Mouse (Mus musculus): ENCODE results near the gene BC048562.

Gene BC048562

DNA sequence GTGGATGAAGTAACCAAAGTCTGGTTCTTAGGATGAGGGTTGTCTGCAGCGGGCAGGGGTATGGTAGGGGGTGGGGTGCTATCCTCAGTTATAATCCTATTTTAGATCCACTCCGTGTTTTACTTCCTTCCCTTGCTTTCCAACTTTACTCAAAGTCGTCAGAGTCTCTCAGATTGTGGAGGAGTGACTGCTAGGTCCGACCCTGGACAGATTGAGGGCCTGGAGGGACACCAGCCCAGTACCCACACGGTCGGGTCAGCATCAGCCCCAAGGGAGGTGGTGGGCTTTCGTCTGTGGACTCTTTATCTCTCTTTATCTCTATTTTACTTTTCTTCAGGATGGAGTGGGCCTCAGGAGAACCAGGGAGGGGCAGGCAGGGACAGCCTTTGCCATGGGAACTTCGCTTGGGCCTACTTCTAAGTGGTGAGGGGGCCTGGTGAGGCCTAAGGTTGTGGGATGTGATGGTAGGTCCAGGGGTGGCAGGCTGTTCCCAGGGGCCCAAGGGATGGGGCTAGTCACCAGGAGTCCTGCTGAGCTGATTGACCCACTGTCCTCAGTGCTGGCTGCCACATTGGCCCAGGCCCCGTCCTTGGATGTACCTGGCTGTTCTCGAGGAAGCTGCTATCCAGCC is 43.6 kb downstream of the BC048562 start, which contains the start of gene Lamb2:
Gene Lamb2, plus strand, starts transcription at position 16 of the 631 bp plus-strand sequence.
- no peak for DNase-seq (ENCODE audit: low spot score)

GRCm38 (mm10) chr9:108480813-108481519 is 44.7 kb downstream of the BC048562 start:
- no peak for DNase-seq (ENCODE audit: low spot score)

GRCm38 (mm10) chr9:108481520-108482210 is 45.4 kb downstream of the BC048562 start:
- DNase-seq (ENCODE audit: low spot score): no peak

DNA sequence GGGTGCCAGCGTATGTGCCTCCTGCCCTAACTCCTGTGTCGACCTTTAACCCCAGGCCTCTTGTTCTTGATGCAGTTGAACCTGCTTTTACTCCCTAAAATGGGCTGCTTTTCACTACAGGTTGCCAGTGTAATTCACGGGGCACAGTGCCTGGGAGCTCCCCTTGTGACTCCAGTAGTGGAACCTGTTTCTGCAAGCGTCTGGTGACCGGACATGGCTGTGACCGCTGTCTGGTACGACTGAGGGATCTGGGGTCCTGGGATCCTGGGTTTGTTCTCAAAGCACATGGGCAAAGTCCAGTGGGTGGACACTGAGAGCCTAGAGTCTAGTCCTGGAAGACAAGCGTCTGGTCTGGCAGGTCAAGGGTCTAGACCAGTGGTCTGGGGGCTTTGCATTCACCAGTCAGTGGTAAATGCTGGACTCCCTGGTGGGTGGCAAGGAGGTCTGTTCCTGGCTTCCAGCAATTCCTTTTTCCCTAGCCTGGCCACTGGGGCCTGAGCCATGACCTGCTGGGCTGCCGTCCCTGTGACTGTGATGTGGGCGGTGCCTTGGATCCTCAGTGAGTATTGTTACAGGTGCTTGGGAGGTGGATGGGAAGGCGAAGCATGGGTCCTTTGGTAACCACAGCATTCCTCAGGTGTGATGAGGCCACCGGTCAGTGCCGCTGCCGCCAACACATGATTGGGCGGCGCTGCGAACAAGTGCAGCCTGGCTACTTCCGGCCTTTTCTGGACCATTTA is 46.9 kb downstream of the BC048562 start:
- no peak for DNase-seq (ENCODE audit: low spot score)

GRCm38 (mm10) chr9:108484021-108484420 is 47.7 kb downstream of the BC048562 start:
- DNase-seq (ENCODE audit: low spot score): no peak

DNA sequence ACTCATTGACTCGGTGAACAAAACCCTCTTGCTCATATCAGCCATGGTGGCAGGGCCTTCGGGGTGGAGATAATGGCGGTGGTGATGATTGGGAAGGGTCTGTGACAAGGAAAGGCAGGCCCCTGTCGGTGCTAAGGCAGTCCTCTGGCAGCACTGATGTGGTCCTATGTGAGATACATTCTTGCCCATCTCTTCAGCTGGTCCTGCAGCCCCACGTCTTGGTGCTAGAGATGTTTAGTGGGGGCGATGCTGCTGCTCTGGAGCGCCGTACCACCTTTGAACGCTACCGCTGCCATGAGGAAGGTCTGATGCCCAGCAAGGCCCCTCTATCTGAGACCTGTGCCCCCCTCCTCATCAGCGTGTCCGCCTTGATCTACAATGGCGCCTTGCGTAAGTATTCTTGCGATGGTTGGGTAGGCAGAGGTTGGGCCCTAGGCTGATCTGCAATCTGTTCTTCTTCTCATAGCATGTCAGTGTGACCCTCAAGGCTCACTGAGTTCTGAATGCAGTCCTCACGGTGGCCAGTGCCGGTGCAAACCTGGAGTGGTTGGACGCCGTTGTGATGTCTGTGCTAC is 49.1 kb downstream of the BC048562 start:
- DNase-seq (ENCODE audit: low spot score): no peak

DNA sequence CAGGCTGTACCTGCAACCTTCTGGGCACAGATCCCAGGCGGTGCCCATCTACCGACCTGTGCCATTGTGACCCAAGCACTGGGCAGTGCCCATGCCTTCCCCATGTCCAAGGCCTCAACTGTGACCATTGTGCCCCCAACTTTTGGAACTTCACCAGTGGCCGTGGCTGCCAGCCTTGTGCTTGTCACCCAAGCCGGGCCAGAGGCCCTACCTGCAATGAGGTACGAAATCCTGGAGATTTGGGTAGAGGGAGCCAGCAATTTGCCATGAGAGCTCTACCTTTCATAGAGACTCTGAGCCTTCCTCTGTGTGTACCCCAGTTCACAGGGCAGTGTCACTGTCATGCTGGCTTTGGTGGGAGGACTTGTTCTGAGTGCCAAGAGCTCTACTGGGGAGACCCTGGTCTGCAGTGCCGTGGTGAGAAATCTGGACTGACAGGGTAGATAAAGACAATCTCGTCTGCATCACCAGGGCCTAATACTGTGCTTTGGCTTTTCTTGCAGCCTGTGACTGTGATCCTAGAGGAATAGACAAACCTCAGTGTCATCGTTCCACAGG is 50.8 kb downstream of the BC048562 start:
- DNase-seq (ENCODE audit: low spot score): no peak

GRCm38 (mm10) chr9:108488403-108488802 is 52.1 kb downstream of the BC048562 start:
- DNase-seq (ENCODE audit: low spot score): no peak

GRCm38 (mm10) chr9:108489215-108489614 is 52.9 kb downstream of the BC048562 start:
- DNase-seq (ENCODE audit: low spot score): no peak

DNA sequence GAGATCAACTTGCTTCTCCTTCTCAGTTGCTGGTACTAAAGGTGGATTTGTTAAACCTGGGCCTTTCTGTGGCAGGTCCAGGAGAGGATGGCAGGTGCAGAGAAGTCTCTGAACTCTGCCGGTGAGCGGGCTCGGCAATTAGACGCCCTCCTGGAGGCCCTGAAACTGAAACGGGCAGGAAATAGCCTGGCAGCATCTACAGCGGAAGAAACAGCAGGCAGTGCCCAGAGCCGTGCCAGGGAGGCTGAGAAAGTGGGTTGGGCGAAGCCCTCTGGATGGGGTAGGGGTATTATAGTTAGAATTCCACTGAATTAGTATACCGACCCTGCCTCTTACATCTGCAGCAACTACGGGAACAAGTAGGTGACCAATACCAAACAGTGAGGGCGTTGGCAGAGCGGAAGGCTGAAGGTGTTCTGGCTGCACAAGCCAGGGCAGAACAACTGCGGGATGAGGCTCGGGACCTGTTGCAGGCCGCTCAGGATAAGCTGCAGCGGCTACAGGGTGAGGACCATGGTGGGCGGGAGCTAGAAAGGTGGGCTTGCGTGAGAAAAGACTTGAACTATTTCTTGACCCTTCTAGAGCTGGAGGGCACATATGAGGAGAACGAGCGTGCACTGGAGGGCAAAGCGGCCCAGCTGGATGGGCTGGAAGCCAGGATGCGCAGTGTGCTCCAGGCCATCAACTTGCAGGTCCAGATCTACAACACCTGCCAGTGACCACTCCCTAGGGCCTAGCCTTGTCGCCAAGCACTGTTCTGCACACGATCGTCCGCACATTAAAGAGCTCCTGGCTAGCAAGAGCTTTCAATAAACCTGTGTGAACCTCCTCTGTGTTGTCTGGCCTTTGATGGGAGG is 53.6 kb downstream of the BC048562 start:
- no peak for DNase-seq (ENCODE audit: low spot score)

DNA sequence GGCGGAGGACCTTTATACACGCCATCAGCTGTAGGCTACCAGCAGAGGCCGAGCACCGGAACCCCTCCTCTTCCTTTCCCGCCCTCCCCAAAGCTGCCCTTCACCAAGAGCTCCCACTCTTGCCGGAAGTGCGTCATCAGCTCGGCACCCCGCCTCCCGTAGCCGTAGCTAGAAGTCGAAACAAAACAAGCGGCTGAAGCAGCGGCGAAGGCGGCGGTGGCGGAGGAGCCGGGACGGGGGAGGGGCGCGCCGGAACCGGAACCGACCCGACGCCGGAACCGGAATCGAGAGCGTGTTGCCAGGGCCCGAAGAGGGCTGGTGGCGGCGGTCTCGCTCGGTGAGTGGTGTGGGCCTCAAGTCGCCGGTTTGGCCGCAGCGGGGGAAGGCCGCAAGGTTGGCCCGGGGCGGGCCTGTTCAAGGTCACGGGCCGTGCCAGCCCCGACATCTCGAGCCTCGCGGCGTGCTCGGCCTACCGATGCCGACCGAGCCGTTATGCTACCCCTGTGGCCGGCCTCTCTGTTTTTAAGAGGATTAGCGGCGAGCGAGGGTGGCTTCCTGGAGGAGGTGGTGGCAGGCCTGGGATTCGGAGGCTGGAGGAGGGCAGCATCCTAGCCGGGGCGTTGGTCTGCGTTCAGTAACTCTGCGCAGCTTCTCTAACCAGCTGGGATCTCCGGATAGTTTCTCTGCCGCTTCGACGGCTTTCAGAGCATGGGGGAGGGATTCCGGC is 54.4 kb downstream of the BC048562 start, which contains the start of gene Usp19:
Gene Usp19, plus strand, starts transcription at position 44 of the 727 bp plus-strand sequence.
- peak; percentile 84 for DNase-seq (ENCODE audit: low spot score)

- DNase-seq (ENCODE audit: low spot score): no peak
These were observed 55.0 kb downstream of the BC048562 start for GRCm38 (mm10) chr9:108491286-108491580.

DNA sequence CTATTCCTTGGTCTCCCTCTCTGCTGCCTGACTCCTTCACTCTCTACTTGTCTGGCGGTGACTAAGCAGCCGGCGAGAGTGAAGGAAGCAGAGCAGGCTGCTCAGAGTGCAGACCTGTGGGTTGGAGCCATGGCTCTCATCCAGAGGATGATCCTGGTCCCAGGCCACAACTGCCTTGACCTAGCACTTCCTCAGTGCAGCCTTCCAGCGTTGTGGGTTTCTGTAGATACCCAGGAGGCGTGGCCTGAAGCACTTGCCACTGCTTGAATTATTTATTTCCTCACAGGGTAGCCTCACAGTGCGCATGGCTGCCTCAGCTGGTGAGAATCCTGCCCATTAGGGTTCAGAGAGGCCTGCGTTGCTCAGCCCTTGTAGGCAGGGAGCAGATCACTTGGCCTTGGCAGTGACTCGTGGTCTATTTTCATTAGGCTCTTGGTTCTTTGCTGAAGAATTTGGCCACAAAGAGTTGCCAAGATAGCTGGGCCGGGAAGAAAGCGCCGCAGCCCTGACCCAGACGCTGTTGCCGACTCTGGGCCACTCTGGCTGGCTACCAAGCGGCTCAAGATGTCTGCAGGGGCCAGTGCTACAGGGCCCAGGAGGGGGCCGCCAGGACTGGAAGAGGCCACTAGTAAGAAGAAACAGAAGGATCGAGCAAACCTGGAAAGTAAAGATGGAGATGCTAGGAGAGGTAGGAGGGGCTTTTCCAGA is 55.9 kb downstream of the BC048562 start:
- DNase-seq (ENCODE audit: low spot score): no peak

DNA sequence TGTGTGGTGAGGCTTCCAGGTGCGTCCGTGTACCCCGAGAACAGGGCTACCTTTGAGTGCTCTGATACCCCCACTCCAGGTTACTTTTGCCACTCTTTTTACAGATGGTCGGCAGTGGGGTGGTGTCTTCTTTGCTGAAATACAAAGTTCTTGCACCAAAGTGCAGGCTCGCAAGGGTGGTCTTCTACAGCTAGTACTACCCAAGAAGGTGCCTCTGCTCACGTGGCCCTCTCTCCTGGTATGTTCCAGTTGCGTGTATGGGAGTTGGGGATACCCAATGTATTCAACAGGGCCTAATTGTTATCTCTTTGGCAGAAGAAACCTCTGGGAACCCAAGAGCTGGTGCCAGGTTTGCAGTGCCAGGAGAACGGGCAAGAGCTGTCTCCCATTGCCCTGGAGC is 57.0 kb downstream of the BC048562 start:
- no peak for DNase-seq (ENCODE audit: low spot score)

DNA sequence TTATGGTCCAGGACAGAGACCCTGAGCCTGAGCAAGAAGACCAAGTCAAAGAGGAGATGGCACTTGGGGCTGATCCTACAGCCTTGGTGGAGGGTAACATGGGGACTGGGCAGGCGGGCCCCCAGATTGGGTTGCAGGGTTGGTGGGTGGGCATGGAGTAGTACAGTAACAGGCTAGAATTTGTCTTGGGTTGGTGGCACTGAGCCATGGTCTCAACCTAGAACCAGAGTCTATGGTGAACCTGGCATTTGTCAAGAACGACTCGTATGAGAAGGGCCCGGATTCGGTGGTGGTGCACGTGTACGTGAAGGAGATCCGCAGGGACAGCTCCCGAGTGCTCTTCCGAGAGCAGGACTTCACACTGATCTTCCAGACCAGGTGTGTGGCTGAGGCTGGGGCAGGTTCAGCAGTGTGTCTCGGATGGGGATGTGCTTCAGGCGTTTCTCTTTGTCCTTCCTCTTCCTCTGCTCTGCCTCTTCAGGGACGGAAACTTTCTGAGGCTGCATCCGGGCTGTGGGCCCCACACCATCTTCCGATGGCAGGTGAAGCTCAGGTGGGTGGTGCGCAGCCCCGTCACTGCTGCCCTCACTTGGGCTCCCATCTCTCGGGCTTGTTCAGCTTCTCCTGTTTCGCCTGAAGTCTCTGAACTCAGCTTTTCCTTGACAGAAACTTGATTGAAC is 58.0 kb downstream of the BC048562 start:
- DNase-seq (ENCODE audit: low spot score): no peak

DNA sequence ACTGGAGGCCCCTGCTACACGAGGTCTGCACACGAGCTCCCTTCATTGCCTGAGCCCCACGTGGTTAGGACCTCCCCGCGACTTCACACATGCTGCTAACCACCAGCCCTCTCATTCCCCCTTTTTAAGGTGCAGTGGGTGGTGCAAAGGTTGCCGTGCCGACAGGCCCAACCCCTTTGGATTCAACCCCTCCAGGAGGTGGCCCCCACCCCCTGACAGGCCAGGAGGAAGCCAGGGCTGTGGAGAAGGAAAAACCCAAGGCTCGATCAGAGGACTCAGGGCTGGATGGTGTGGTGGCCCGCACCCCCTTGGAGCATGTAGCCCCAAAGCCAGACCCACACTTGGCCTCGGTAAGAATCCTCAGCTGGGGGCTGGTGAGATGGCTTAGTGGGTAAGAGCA is 58.6 kb downstream of the BC048562 start:
- no peak for DNase-seq (ENCODE audit: low spot score)
